Mouse (Mus musculus): Measurements from ENCODE around the gene Zhx3.

Gene Zhx3

DNA sequence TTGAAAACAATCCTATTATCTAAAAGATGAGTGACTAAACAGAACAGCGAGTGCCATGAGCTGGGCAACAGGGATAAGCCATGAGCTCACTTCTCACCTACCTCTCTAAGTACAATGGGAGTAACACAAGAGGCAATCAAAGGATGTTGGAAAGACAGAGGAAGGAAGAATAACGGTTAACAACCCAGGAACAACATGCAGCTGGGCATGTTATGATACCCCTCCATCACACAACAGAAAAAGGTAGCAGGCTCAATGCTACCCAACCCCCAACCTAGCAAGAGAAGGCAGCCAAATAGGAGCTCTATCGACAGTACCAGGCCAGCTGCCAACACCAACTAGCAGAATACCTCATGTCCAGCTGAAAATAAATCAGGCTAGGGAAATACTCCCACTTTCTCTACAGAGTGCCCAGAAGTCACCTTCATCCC is 66.7 kb downstream of the Zhx3 start:
- no peak for DNase-seq (ENCODE audit: extremely low spot score, low read depth, low spot score)

DNA sequence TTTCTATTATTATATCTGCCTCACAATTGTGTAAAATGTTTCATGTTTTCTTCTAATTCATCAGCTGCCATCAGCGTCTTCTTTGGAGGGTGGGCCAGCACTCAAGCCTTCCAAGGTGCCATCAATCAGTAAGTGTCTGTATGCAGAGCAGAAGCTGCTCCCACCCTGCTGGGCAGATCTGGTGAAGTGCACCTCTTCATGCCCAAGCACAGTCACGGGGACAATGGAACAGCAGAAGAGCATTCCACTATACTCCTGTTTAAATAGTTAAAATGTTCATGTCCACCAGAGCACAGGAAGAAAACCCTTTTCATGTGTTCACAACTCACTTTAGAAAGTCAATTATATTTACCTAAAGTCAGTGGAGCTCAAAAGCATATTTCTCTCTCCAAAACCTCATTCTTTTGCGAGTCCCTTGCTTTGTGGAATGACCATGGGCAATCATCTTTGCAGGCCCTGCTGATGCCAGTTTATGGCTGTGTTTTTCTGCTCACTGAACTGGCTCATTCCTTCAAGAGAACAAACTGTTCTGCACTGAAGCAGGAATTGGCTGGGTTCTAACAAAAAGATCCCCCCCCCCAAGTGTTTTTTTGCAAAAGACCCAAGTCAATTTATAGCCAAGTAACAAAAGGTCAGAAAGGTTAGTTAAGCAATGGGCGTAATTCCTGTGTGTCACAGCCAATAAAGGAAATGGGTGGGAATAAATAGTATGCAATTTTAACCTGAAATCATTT is 67.8 kb downstream of the Zhx3 start:
- no peak for DNase-seq (ENCODE audit: extremely low spot score, low read depth, low spot score)

DNA sequence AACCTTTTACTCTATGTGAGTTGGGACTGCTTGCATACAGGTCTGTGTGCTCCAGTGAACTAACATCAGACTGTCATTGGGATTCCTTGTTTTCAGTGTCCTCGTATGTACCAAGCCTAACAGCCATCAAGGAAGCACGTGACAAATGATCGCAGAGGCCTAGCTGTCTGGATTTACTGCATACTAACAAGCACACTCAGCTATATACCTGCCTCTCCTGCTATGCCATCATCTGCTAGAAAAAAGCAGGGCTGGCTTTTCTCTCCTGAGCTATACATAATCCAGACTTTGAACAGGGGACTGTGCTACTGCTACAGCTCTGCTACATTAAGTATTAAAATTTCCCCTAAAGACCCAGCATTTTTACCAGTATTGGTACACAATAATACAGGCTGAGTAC is 70.5 kb downstream of the Zhx3 start:
- DNase-seq (ENCODE audit: extremely low spot score, low read depth, low spot score), result no peak

DNA sequence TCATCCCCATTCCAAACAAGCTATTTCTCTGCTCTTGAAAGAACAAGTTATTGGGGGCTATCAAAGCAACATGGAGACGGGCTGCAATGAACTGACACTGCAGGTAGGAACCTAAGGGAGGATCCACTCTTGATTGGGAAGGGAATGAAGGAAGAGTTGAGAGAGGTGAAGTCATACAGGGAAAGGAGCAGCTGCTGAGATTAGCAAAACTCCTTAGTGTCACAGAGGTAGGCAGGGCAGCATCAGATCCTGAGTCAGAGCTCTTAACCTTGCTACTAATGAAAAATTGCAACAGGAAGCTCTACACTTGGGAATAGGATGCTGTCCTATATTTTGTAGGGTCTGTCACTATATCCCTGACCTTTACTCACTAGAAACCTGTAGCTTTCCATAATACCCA is 71.8 kb downstream of the Zhx3 start:
- DNase-seq (ENCODE audit: extremely low spot score, low read depth, low spot score), result no peak

DNA sequence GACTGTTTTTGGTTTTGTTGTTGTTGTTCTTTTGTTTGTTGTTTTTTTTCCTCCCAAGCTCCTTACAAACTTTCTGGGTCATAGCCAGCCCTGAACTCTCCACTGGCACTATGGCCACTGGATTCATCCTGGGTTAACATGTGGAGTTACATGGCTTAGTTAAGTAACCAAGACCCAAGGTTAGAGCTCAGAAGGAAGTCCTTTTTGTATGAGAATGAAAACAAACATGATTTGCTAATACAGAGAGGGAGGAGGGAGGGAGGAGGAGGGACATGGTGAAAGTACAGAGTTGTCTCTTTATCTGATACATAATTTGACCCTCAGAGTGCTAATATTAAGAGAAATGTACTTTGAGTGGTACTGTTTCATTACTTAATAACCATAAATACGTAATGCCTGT is 74.6 kb downstream of the Zhx3 start:
- no peak for DNase-seq (ENCODE audit: extremely low spot score, low read depth, low spot score)

DNA sequence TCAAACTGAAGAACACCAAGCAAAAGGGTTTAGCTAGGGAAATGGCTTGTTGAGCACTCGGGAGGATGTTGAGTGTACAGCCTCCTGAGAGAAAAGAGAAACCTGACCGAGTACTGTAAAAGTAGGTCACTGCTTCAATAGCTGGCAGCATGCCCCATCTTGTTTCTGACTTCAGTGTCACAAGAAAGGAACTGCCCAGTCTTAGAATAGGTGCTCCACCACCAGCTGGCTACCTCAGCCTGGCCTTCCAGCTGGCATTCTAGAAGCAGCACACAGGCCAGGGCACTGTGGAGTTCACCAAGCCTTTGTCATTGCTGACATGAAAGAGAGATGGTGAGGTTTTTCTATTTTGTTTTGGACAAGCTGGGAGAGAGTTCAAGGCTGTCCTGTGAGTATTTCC is 75.8 kb downstream of the Zhx3 start:
- no peak for DNase-seq (ENCODE audit: extremely low spot score, low read depth, low spot score)

DNA sequence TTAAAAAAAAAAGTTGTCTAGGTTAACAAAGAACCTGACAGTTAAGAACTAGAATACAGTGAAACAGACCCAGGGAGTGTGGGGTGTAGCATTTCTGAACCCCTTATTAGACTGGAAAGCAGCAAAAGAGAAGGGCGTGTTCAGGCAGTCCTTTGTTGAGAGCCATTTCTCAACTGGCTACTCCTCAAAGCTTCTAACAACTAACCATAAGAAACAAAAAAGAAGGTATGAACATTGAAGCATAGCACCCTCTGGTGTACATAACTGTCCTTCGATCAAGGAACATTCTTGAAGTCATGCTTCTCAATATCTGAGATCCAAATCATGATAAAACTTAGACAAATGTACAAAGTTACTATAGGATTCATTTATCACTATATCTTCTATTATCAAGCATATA is 79.7 kb downstream of the Zhx3 start:
- no peak for DNase-seq (ENCODE audit: extremely low spot score, low read depth, low spot score)

DNA sequence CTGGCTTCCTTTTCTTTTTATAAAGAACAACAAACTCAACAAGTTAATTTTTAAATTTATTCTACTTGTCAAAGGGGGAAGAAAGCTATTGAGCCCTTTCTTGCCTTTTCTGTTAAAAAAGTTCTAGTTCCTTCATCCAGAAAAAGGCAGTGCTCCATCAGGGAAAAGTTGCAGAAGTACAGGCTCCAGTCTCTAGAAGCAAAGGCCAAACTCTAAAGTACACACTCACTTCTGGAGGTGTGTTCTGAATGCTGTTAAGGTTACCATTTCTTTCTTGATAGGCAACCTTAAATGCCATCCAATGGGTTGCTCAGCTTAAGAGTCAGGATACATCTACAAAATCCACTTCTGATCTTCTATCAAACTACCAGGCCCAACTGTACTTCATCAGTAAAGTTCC is 83.1 kb downstream of the Zhx3 start:
- DNase-seq (ENCODE audit: extremely low spot score, low read depth, low spot score), result no peak

DNA sequence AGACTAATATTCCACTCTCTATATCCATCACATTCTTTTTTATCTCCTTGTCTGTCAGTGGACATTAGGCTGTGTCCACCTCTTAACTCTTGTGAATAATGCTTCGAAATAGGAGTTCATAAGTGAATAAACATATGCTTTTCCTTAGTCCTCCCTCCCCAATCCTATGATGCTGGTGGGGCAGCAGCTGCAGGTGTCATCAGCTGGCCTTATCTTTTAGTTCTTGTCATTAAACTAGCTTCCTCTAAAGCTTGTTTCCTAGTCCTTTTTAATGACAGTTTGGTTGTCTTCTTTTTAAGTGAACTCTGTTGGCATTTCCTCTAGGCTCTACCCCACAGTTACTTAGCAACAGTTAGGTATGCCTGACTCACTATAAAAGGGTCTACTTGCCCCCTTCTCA is 83.8 kb downstream of the Zhx3 start:
- no peak for DNase-seq (ENCODE audit: extremely low spot score, low read depth, low spot score)

DNA sequence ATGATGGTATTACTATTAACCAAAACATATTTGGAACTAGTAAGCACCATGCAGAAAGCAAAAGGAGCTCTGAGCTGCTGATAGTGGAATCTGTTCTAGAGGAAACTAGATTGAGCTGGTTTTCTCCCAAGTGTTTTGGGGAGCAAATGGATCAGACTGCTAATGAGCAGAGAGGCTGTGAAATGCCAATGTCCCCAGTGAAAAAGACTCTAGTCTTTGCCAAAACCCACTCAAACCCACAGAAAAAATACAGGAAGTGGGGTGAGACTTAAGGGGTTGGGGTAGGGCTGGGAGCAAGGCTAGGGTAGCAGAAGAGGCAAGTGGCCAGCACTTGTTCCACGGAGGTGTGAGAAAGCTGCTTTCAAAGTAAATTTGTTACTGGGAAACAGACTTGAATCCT is 86.5 kb downstream of the Zhx3 start:
- no peak for DNase-seq (ENCODE audit: extremely low spot score, low read depth, low spot score)

DNA sequence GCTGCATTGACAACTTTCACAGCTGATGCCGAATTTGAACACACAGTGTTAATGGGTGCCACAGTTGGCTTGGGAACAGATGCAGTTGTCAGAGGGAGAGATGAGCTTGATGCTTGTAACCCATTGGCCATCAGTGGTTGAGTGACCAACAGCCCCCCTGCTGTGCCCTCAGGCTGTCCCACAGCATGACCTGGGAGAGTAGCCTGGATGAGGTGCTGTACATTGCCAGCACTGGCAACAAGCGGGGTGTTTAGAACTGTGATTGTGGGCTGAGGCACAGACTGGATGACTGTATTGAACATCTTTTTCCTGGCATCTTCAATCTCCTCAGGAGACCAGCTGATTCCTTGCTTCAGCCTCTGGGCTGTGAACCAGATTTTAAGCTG is 92.0 kb downstream of the Zhx3 start:
- no peak for DNase-seq (ENCODE audit: extremely low spot score, low read depth, low spot score)

DNA sequence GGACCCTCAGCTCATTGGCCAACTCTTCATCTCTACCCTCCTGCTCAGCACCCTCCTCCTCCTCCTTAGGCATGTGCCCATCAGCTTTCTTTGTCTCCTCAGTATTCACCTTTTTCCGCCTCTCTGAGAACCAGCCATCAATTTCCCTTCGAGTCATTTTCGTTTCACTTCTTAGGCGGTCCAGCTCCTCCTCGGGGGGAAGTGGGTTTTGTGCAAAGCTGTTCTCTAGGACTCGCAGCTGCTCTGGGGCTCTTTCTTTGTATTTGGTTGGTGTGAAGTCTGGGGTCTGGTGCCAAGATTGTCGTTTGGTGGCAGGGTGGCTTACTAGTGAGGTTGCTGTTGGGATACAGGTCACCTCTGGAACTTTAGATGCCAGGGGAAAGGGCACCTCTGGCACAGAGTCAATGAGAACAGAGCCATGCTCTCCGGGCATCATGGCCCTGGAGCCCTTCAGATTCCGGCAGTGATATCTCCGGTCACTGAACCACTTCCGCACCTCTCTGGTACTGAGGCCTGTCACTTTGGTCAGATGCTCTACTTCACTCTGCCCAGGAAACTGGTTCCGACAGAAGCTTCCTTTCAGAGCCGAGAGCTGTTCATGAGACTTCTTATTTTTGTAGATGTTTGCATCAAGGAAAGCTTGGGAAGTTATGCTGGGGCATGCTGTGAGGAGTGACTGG is 92.5 kb downstream of the Zhx3 start:
- no peak for DNase-seq (ENCODE audit: extremely low spot score, low read depth, low spot score)

DNA sequence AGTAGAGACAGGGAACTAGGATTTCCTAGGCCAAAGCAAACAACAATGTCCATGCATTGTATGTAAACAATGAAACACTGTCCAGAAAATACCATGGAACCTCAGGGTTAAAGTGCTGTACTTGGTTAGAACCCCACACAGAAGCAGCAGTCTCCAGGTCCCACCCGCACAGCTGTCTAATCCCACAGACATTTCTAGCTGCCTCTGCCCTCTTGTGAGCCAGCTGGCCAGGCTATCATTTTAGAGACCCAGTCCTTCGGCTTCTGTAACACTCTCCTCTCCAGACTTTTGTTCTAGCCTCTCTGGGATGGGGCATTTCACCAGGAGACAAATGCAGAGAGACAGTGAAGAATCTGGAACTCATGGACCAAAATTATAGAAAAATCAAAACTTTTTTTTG is 94.8 kb downstream of the Zhx3 start:
- DNase-seq (ENCODE audit: extremely low spot score, low read depth, low spot score), result no peak

DNA sequence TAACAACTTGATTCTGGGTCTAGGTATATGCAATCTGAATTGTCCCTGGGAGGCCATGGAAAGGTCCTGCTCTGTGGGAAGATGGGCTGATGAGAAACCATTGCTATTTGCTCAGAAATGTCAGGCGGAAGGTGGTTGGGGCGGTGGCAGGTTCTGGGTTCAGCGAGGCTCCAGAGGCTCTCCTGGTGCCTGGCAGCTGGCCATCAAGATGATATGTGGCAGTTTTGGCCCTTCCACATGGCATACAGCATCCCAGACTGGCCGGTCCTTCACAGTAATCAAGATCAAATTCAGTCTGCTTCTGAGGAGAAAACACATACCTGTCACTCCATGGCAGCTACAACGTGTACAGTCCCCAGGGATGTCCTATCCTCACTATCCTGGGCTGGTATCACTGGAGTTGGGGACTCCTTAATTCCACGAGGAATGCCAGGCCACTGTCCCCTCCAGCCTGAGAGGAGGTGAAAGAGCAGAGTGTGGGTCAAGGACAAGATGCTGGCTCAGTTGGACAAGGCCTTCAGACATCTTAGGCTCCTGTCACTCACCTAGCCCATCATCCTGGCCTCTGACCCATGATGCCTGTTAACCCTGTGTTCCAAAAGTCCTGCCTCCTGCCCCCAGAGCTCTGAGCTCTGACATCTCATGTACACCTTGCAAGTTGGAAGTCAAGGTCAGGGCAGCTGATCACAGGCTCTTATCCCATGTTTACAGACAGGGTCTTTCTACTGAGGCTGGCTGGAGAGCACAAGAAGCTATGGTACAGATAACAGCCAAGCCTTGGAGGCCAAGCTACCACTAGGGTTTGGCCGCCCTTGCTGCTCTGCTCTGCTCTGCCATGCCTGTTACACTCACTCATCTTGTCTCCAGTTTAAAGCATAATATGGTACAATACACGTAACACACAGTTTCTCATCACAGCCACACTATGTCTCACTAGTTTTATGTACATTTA is 101.2 kb downstream of the Zhx3 start:
- no peak for DNase-seq (ENCODE audit: extremely low spot score, low read depth, low spot score)

DNA sequence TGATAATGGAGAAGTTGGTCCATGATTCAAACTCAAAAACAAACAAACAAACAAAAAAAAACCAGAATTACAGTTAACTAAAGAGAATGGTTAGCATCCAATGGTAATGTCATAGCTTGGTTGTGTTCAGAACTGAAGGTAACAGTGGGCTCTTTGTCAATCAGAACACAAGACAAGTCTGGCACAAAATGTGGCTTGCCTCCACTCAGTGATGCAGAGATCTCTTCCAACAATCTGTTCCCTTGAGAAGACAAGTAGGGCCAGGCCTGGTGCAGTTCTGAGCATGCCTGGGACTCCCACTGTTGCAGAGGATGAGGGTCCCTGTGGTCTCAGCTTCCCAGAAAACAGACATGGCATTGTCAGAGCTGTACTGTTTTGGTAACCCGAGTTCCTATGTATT is 101.9 kb downstream of the Zhx3 start:
- no peak for DNase-seq (ENCODE audit: extremely low spot score, low read depth, low spot score)

DNA sequence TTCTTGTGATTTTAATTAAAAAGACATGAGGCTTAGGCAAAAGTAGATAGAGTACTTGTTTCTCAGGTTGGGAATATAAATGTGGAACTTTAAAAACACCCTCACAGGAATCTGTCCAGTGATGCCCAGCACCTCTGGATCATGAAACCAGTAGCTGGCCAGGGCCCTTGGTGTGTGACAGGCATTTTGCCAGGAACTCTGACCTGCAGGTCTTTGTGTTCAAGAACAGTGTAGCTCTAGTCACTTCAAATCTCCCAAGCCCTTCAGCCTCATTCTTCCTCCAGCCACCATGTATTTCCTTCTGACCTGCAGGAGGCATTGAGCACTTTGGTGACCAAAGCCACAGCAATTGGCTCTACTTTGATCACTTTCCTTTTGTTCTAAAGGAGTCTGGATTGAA is 102.4 kb downstream of the Zhx3 start:
- no peak for DNase-seq (ENCODE audit: extremely low spot score, low read depth, low spot score)

DNA sequence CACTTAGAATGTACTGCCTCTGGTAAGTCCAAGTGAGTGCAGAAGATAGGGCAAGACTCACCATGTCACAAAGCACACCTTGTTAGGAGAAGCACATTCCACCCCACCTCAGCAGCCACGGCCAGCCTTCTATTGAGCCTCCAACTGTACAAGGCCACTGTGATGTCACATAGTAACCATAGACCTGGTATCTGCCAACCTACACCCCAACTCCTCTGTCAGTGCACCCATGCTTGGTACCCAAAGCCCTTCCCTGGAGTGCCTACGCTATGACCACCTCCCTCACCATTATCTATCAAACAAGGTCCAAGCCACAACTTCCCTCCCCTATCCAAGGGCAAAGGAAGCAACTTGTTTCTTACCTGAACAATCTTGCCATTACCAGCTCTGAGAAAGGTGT is 103.8 kb downstream of the Zhx3 start:
- DNase-seq (ENCODE audit: extremely low spot score, low read depth, low spot score), result no peak

DNA sequence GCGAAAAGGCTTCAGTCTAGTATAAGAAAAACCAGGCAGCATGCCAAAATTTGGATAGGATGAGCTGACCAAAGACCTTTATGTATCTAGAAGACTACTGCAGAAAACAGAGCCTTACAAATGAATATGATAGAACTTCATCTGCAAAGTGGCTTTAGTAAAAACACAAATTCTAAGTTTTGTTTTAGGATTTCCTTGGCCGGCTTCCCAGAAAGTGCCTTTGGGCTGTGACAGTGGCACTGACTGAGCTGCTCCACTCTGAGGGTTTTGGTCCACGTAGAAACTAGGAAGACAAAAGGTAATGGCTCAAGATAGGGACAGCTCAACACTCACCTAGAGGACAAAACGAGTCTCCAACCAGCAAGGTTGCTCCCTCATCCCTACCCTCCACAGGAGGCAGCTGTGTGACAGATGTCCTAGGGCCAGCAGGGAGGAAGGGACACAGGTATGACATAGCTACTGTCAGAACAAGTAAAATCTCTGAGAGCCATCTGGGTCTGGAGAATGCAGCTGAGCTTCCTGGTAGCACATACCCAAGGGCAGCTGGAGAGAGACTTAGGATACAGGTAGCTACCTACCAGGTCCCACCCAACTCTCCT is 104.6 kb downstream of the Zhx3 start:
- DNase-seq (ENCODE audit: extremely low spot score, low read depth, low spot score), result no peak

DNA sequence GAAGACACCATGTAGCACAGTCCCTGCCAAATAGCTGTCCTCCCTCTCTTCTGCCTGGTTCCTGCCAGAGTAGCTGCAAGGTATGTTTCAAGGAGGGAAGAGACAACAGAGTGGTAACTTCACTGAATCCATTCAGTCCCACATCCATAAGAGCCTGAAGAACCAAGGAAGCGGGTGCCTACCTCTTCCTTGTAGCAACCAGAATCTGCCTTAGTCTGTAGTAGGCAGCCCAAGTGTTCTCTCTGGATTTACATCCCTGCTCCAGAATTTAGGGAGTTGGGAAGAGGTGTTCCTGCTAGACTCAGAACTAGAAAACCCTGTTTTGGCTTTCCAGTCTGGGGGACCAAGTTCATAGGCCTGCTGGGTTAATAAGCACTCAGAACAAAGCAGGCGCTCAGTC is 105.6 kb downstream of the Zhx3 start:
- no peak for DNase-seq (ENCODE audit: extremely low spot score, low read depth, low spot score)

DNA sequence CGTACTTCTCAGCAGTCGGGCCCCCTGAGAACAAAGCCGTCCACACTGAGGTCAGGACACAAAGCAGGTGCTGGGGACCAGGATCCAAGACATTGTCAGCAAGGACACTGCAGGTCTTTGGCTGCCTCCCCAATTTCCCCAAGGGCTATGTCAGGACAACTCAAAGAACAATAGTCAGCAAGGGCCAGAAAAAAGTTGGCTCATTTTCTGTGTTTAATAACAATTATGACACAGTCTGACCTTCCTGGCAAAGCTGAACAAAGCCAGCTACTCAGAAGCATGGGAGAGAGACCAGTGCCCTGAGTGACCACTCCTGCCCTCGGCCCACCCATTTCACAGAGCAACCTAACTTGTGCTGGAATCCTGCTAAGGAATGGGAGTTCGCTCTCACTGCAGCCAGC is 106.4 kb downstream of the Zhx3 start:
- DNase-seq (ENCODE audit: extremely low spot score, low read depth, low spot score), result no peak

DNA sequence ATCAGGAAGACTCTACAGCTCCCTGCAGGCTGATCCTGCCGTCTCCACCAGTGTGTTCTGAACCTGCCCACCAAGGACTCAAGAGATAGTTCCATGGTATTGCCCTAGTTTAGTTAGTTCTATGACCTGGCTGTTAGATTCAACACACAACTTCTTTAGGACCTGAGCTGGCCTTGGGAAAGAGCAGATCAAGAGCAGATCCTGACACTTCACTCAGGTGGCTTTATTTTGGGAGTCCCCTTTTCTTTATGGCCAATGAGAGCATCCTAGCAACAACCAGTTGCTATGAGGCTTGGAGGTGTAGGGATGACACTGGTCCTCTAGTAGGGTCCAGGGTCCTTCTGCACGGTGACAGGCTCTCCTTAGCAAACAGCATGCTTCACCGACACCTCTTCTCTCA is 107.7 kb downstream of the Zhx3 start:
- no peak for DNase-seq (ENCODE audit: extremely low spot score, low read depth, low spot score)
